Comparison of ENCODE assay signal across 7 mouse cellular contexts in the genomic region with DNA sequence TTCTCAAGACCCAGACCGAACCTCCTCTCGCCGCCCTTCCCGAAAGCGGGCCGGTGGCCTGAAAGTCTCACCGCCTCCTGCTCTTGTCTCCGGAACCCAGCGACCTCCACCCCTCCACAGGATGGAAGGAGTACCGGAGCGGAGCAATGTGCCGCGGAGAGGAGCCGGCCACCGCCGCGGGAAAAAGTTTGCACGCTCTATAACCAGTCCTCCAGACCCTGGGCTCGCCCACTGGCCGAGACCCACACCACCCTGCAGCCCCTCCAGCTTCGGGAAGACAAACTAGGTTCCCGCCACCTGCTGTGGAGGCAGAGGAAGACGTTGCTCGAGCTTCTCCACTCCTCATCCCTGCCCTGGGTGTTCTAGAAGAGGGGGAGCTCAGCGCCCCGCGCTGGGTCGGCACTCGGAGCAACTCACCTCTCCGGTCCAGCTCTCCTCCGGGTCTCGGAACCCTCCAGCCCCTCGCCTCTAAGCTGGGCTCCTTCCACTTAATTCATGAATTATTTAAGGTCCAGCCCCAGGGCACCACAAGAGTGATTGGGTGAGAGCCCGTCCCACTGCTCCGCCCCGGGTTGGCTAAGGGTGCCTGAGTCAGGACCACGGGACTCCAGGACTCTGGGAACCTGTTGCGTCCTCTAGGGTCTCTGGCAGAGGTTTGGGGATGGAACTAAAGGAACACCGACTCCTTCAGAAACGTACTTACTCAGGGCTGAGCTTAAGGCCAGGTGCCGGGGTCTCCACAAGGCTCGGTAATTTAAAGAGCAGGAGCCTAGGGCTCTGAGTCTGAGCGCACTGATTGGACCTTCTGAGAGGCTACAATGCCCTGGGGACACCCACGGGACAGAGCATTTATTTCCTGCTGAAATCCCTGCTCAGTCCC. TPM values are rescaled to one million over a fixed set of nuclear protein-coding genes. Genes with fewer than 3 reads are reported as not detected.
DNase-seq lines count a peak whose midpoint lies in the region; ATAC-seq and TF ChIP-seq lines count a peak whose summit lies in the region.

A gene (minus strand): TSS at position 802 of the 880 bp plus-strand sequence.

- peak within 1 kb of the TSS; percentile 66 for H3K9ac ChIP-seq in ES-E14 (ENCODE audit: insufficient read depth, low read depth, low read length, poor library complexity, severe bottlenecking)
- peak within 1 kb of the TSS; percentile 92 for H3K9ac ChIP-seq in embryonic facial prominence, embryonic 11.5 days (replicated peaks; ENCODE audit: low read length)
- H3K9ac ChIP-seq in heart, embryonic 16.5 days (ENCODE audit: low read length) = peak within 1 kb of the TSS; percentile 82
- peak within 1 kb of the TSS; percentile 75 for H3K9ac ChIP-seq in lung, embryonic 14.5 days

- DNase-seq in ES-E14 (ENCODE audit: low read depth, low spot score) = peak; percentile 47
- peak; percentile 66 for DNase-seq in ZHBTc4 (ENCODE audit: low read depth, low spot score)
- peak; percentile 78 for DNase-seq in embryonic facial prominence, embryonic 11.5 days (ENCODE audit: low spot score)
- DNase-seq in kidney, postnatal 14 days = peak; percentile 80
- DNase-seq in lung, embryonic 14.5 days = peak; percentile 66
- peak; percentile 17 for DNase-seq in ovary, postnatal 36 days (ENCODE audit: low spot score)

- peak; percentile 80 for ATAC-seq in embryonic facial prominence, embryonic 11.5 days (replicated peaks; ENCODE audit: insufficient number of reproducible peaks, low FRiP score, low TSS enrichment, low read depth)
- peak; percentile 59 for ATAC-seq in heart, embryonic 16.5 days (replicated peaks; ENCODE audit: extremely low read depth, insufficient read depth, low FRiP score)
- peak; percentile 69 for ATAC-seq in lung, embryonic 14.5 days (ENCODE audit: insufficient read depth)

- H3K4me1 ChIP-seq in ES-E14 (ENCODE audit: control insufficient read depth in 2 of 2, insufficient read depth in 2 of 2, low read length in 2 of 2, poor library complexity in 1 of 2) = peaks cover 2% of the 10 kb centered on the region in 2 experiments; a peak in 1 of 4 replicates
- H3K4me1 ChIP-seq in embryonic facial prominence, embryonic 11.5 days (ENCODE audit: control insufficient read depth, insufficient read depth, low read length) = no peaks in the 10 kb centered on the region
- no peaks in the 10 kb centered on the region for H3K4me1 ChIP-seq in heart, embryonic 16.5 days (ENCODE audit: control insufficient read depth, insufficient read depth, low read length)
- no peaks in the 10 kb centered on the region; the same call in 1 of the 2 replicates for H3K4me1 ChIP-seq in lung, embryonic 14.5 days (ENCODE audit: insufficient read depth)

- no peaks in the 10 kb centered on the region for H3K27me3 ChIP-seq in embryonic facial prominence, embryonic 11.5 days (ENCODE audit: control insufficient read depth, insufficient read depth, low read length)
- H3K27me3 ChIP-seq in heart, embryonic 16.5 days (ENCODE audit: control insufficient read depth, insufficient read depth, low read length) = peaks cover 23% of the 10 kb centered on the region
- H3K27me3 ChIP-seq in lung, embryonic 14.5 days (ENCODE audit: insufficient read depth, low read length) = 0 out of 2 replicates have a peak, but pooled peaks cover 3% of the 10 kb centered on the region

- peak within 1 kb of the TSS; percentile 71 to 75 for H3K4me3 ChIP-seq in ES-E14 (ENCODE audit: insufficient read depth in 1 of 2, low read depth in 1 of 2, low read length in 2 of 2, poor library complexity in 1 of 2, severe bottlenecking in 1 of 2)
- peak within 1 kb of the TSS; percentile 67 for H3K4me3 ChIP-seq in embryonic facial prominence, embryonic 11.5 days (ENCODE audit: low read depth, low read length)
- peak within 1 kb of the TSS; percentile 70 for H3K4me3 ChIP-seq in heart, embryonic 16.5 days (ENCODE audit: low read length)
- H3K4me3 ChIP-seq in lung, embryonic 14.5 days (ENCODE audit: low read depth, low read length) = peak within 1 kb of the TSS; percentile 71

- no peak within 1 kb of the TSS for H3K27ac ChIP-seq in ES-E14 (ENCODE audit: insufficient read depth, low read depth, low read length, poor library complexity, severe bottlenecking)
- peak within 1 kb of the TSS; percentile 88 for H3K27ac ChIP-seq in embryonic facial prominence, embryonic 11.5 days (replicated peaks; ENCODE audit: low read depth, low read length)
- no peak within 1 kb of the TSS; the same call in 1 of the 2 replicates for H3K27ac ChIP-seq in heart, embryonic 16.5 days (ENCODE audit: low read length)
- peak within 1 kb of the TSS; percentile 88 for H3K27ac ChIP-seq in lung, embryonic 14.5 days (ENCODE audit: low read depth)

- WGBS in embryonic facial prominence, embryonic 11.5 days = 1% methylated on average over 41 of the region's 44 CpGs
- 2% methylated on average over 44 of the region's 44 CpGs for WGBS in heart, embryonic 16.5 days
- WGBS in lung, embryonic 14.5 days = 1% methylated on average over 44 of the region's 44 CpGs

- no peaks in the 10 kb centered on the region for H3K9me3 ChIP-seq in ES-E14 (ENCODE audit: control insufficient read depth, insufficient read depth, low read depth, low read length)
- no peaks in the 10 kb centered on the region for H3K9me3 ChIP-seq in embryonic facial prominence, embryonic 11.5 days (replicated peaks; ENCODE audit: control insufficient read depth, low read length)
- no peaks in the 10 kb centered on the region for H3K9me3 ChIP-seq in heart, embryonic 16.5 days (replicated peaks; ENCODE audit: control insufficient read depth, low read length)
- H3K9me3 ChIP-seq in lung, embryonic 14.5 days (ENCODE audit: low read depth, low read length) = no peaks in the 10 kb centered on the region

- peak within 1 kb of the TSS; percentile 81 for H3K4me2 ChIP-seq in embryonic facial prominence, embryonic 11.5 days (ENCODE audit: low read depth, low read length)
- H3K4me2 ChIP-seq in heart, embryonic 16.5 days (ENCODE audit: low read depth, low read length) = peak within 1 kb of the TSS; percentile 99
- H3K4me2 ChIP-seq in lung, embryonic 14.5 days = peak within 1 kb of the TSS; percentile 67

- H3K36me3 ChIP-seq in ES-E14 (ENCODE audit: control insufficient read depth, insufficient read depth, low read length, poor library complexity, severe bottlenecking) = no peaks in the 10 kb centered on the region
- no peaks in the 10 kb centered on the region for H3K36me3 ChIP-seq in embryonic facial prominence, embryonic 11.5 days (replicated peaks; ENCODE audit: control insufficient read depth, insufficient read depth, low read depth, low read length)
- H3K36me3 ChIP-seq in heart, embryonic 16.5 days (ENCODE audit: control insufficient read depth, insufficient read depth) = no peaks in the 10 kb centered on the region
- H3K36me3 ChIP-seq in lung, embryonic 14.5 days (ENCODE audit: insufficient read depth) = no peaks in the 10 kb centered on the region

- TF ChIP-seq CTCF in lung, embryonic 14.5 days (IDR thresholded peaks at IDR 0.05; ENCODE audit: low read depth) = no peak

- in situ Hi-C loops in ES-E14 (cut with MboI; ENCODE audit: low sequenced_read_pairs in 2 of 2, unreplicated experiment in 2 of 2) = loop anchor here in 1 of 2 experiments (10.0 kb wide), 1 partner anchor 207 kb away; no protein-coding TSS in a partner anchor

TF ChIP-seq in ES-E14, 5 proteins besides CTCF, POLR2A, EP300 and RAD21:
- no peak for TF ChIP-seq CHD2 (IDR thresholded peaks at IDR 0.05; ENCODE audit: low read depth, low read length)

RNA-seq across cellular contexts. Expression of the gene that starts here (rescaled TPM):
- 12.7 and 13.7 TPM in 2 replicates for total RNA-seq in ES-E14 (2012; rRNA removed)
- 121 and 126 TPM in 2 replicates for polyA plus RNA-seq in embryonic facial prominence, embryonic 11.5 days (2014; fragmentation: Nextera tagmentation; extraction: Ambion mirVana)
- 8.0 and 8.1 TPM in 2 replicates for polyA plus RNA-seq in heart, embryonic 16.5 days (2015; fragmentation: Nextera tagmentation; extraction: Ambion mirVana)
- 58.0 and 60.1 TPM in 2 replicates for polyA plus RNA-seq in lung, embryonic 14.5 days (2014; fragmentation: Nextera tagmentation; extraction: Ambion mirVana)

Comparison
In these comparisons a context has a peak if more than half of its experiments do, and no peak if none do; other contexts are left out.
1. DNase-seq: peak in every context shown above with its lines; median percentile 80 in kidney, postnatal 14 days; 78 in embryonic facial prominence, embryonic 11.5 days; 66 in ZHBTc4; 66 in lung, embryonic 14.5 days; 47 in ES-E14; 17 in ovary, postnatal 36 days.
2. H3K27ac ChIP-seq: peak in embryonic facial prominence, embryonic 11.5 days (single experiment) and lung, embryonic 14.5 days (single experiment); none in ES-E14 (single experiment) and heart, embryonic 16.5 days (single experiment).
3. Peak in every context shown above with its lines, with median percentiles within 50 percentile points of each other: H3K4me3 ChIP-seq, H3K9ac ChIP-seq, ATAC-seq and H3K4me2 ChIP-seq.